Mouse (Mus musculus) left cerebral cortex, adult 6 months (tissue): Measurements from ENCODE around the gene Zfp335. TPM values are rescaled to one million over a fixed set of nuclear protein-coding genes. Genes with fewer than 3 reads are reported as not detected.

Experiments used
- long read RNA-seq, 2 experiments: library from polyadenylated mRNA; unstranded; transcript quantifications; one replicate each; pipeline ENCODE4 v2.0.0; 2019 to 2020
- polyA plus RNA-seq: library from polyadenylated mRNA; unstranded; fragments of <200 nt; fragmentation: Nextera tagmentation; gene quantifications from 2 replicates; pipeline ENCODE4 v1.2.3, GENCODE M21; 2021

Zfp335 gene
- 6.6 and 9.3 TPM in 2 replicates for polyA plus RNA-seq
- long read RNA-seq, experiment 1, full-length matches to known transcripts: 10 of 34 reads
- long read RNA-seq, experiment 1, partial matches to known transcripts: 12 of 34 reads
- long read RNA-seq, experiment 1, other reads (novel, unspliced or antisense): 12 of 34 reads
- long read RNA-seq, experiment 2, partial matches to known transcripts: 3 of 4 reads
- long read RNA-seq, experiment 2, other reads (novel, unspliced or antisense): 1 of 4 reads

DNA sequence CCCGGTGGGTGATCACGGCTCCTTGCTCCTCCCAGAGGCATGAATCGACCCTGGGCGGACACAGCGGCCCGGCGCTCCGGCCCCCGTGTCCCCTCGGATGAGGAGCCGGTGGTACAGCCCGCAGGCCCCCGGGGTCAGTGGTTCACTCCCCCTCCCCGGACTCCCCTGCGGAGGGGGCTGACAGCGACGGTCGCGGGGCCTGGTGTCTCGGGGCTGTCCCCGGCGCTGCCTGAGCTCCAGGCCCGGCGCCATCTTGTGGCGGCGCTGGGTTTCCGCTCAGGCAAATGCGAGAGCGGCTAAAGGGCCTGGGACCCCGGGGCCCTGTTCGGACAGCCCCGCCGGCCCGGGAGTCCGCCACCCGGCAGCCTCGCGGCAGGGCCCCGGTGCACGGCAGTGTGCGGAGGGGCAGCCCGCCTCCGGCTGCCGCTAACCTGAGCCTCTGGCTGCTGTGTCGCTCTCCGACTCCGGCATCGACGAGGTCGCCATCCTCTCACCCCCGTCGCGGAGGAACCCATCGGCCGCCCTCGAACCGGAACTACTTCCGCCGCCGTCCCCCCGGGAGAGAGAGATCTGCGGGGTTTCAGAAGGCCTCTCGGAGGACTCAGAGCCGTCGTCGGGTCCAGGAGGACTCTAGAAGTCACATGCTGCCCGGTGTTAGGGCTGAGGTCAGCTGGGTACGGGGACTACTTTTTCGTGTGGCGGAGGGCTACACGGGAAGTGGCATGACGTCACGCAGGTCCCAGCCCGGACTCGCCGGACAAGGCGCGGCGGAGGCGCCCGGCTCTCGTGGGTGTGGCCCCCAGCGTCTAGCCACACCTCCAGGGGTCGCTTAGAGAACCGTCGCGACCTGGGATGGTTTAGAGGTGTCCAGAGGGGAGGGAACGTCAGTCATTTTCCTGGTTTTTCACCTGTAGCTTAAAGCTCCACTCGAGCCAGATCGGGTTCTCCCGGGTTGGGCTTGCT, at the start of gene Zfp335:
TSS of gene Zfp335 (minus strand) at position 672 of the 963 bp plus-strand sequence.

DNA sequence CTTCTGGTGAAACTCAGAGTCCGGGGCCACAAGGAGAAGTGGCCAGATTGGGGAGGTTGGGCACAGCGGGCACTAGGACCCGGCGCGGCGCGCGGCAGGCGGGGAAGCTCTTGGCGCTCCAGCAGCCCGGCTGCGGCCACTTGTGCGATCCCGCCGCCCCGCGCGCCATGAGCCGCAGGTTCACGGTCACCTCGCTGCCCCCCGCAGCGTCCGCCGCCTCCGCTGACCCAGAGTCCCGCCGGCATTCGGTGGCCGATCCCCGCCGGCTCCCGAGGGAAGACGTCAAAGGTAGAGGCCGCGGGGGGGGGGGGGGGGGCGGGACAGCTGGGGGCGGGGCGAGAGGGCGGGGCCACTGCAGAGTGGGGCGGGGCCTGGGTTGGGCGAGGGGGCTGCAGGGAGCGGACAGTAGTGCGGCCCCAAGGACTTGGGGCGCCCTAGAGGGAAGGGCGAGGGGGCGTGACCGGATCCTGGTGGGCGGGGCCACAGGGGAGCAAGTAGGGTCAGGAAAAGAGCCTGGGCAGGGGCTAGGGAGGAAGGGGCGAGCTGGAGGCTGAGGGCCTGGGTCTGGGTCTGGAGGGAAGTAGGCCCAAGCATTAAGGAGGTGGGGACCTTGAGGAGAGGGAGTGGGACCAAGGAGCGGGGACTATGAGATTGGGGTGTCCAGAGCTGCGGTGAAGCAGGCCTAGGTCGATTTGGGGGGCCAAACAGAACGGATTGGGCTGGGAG, 49.3 kb upstream of the Zfp335 start, which contains the start of gene Slc12a5:
TSS of gene Slc12a5 (plus strand) at position 87 of the 726 bp plus-strand sequence.

DNA sequence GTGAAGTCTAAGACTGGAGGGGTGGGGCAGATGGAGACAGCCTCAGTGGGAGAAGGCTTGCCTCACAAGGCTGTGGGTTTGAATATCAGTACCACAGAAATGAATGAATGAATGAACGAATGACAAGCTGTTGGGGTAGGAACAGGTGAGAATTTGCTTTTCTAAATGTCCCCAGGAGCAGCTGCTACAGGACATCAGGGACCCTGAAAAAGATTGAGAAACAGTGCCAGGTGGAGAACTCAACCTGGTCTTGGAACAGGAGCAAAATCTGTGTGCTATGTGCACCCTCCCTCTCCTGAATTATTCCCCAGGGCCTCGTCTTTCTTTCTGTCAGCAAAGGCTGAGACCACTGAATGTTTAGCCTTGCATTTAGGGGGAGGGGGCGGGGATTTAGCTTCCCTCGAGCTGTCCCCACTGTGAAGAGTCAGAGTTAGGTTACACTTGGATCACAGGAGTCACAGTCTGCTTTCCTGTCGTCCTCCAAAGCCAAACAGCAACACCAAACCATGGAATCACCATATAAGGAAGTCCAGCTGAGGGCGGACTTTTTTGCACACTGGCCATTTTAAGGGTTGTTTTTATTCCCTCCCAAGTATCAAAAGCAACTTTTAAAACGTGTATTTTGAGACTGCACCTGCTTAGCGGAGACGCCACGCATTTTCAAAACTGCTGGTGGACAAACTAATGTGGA, 28.7 kb upstream of the Zfp335 start, which contains the start of gene Mmp9:
TSS of gene Mmp9 (plus strand) at position 641 of the 691 bp plus-strand sequence.

DNA sequence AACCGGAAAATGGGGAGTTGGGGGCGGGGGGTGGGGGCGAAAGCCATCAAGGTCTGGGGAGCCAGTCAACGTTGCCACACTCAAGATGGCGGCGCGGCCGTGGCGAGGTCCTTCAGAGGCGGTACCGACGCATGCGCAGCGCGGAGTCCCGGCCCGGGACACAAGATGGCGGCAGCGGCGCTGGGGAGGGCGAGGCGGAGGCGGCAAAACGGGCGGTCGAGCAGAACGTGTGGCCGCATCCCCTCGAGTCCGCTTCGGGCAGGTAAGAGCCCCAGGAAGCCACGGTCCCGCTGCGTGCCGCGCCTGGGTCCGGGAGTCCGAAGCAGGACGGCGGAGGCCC, 32.4 kb downstream of the Zfp335 start, which contains the start of gene Pcif1:
TSS of gene Pcif1 (plus strand) at position 77 of the 340 bp plus-strand sequence.

DNA sequence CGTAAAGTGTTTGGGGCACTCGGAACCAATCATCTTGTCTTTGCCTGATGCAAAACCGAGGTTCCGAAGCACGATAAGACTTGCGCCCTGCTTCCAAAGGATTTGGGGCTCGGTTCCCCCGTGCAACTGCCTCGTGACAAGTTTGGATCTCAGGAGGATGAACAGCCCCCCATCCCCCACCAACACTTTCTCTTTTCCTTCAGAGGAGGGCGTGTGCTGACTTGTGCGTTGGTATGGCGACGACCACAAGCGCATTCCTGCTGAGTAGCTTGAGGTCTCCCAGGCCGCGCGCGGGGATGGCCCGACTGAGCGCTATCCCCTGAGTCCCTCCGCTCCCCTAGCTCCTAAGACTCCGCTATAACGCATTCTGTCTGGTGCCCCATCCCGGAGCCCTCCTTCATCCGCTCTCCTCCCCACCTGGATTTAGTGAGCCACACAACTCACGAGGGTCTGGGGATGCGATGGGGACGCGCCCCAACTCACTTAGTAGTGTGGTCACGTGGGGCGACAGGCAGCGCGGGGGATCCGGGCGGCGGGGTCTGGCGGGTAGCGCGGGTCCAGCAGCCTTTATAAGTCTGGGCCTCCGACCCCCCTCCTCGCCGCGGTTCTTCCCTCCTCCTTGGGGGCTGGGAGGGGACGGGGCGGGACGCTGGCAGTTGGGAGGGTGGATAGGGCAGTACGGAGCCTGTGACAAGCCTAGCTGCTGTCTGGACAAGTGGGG, 54.3 kb downstream of the Zfp335 start, which contains the start of gene Pltp:
TSS of gene Pltp (minus strand) at position 611 of the 721 bp plus-strand sequence.

Other genes starting within 250 kb of the Zfp335 start
- gene Wfdc11, start 237.7 kb downstream of the Zfp335 start, polyA plus RNA-seq: not detected in 2 replicates
- not detected in 2 replicates for gene Wfdc13, start 226.7 kb downstream of the Zfp335 start, polyA plus RNA-seq
- not detected in 2 replicates for gene Spint4, start 213.3 kb downstream of the Zfp335 start, polyA plus RNA-seq
- gene Spint5, start 196.5 kb downstream of the Zfp335 start, polyA plus RNA-seq: not detected in 2 replicates
- 3.0 and 3.1 TPM in 2 replicates for gene Wfdc3, start 165.8 kb downstream of the Zfp335 start, polyA plus RNA-seq
- 5.0 and 21.1 TPM in 2 replicates for gene Dnttip1, start 165.8 kb downstream of the Zfp335 start, polyA plus RNA-seq
- 1.3 and 1.4 TPM in 2 replicates for gene Ube2c, start 141.9 kb downstream of the Zfp335 start, polyA plus RNA-seq
- 0.64 and 0.74 TPM in 2 replicates for gene Tnnc2, start 131.8 kb downstream of the Zfp335 start, polyA plus RNA-seq
- gene Snx21, start 125.9 kb downstream of the Zfp335 start, polyA plus RNA-seq: 50.8 and 62.0 TPM in 2 replicates
- gene Acot8, start 106.9 kb downstream of the Zfp335 start, polyA plus RNA-seq: 21.4 TPM in 2 replicates
- gene Zswim3, start 106.7 kb downstream of the Zfp335 start, polyA plus RNA-seq: 7.8 and 8.8 TPM in 2 replicates
- 23.2 and 23.4 TPM in 2 replicates for gene Zswim1, start 89.1 kb downstream of the Zfp335 start, polyA plus RNA-seq
- not detected in 2 replicates for gene Spata25, start 83.2 kb downstream of the Zfp335 start, polyA plus RNA-seq
- gene Ctsa, start 78.9 kb downstream of the Zfp335 start, polyA plus RNA-seq: 105 and 121 TPM in 2 replicates
- 3.4 and 4.6 TPM in 2 replicates for gene Neurl2, start 78.3 kb downstream of the Zfp335 start, polyA plus RNA-seq
- gene Pltp, start 54.0 kb downstream of the Zfp335 start, polyA plus RNA-seq: 75.3 and 129 TPM in 2 replicates
- 80.5 and 84.8 TPM in 2 replicates for gene Pcif1, start 32.5 kb downstream of the Zfp335 start, polyA plus RNA-seq
- 0.91 and 0.93 TPM in 2 replicates for gene Mmp9, start 29.0 kb upstream of the Zfp335 start, polyA plus RNA-seq
- gene Slc12a5, start 49.0 kb upstream of the Zfp335 start, polyA plus RNA-seq: 96.8 and 132 TPM in 2 replicates
- gene Ncoa5, start 123.1 kb upstream of the Zfp335 start, polyA plus RNA-seq: 6.1 and 14.0 TPM in 2 replicates
- 0.78 and 1.8 TPM in 2 replicates for gene Cd40, start 143.9 kb upstream of the Zfp335 start, polyA plus RNA-seq
- not detected in 2 replicates for gene 1700025C18Rik, start 179.0 kb upstream of the Zfp335 start, polyA plus RNA-seq